Mouse (Mus musculus): ENCODE data around the gene Scrn2. TPM values are rescaled to one million over a fixed set of nuclear protein-coding genes. Genes with fewer than 3 reads are reported as not detected.

Gene Scrn2
- polyA plus RNA-seq, 1 experiment from 2014 or later: 29.9 TPM

GRCm38 (mm10) chr11:97025721-97026344, 3.9 kb upstream of the Scrn2 start:
- Histone ChIP-seq H3K9me3 (ENCODE audit: control insufficient read depth, low read length) (no peaks in the 10 kb centered on the region), H3K4me1 (ENCODE audit: control insufficient read depth, insufficient read depth, low read length) (peaks cover 44% of the 10 kb centered on the region), H3K27ac (ENCODE audit: low read depth, low read length) (peak overlapping the region; percentile 86), H3K4me3 (ENCODE audit: low read length) (peak overlapping the region; percentile 19), H3K4me2 (replicated peaks; ENCODE audit: low read depth, low read length) (peak overlapping the region; percentile 44), H3K36me3 (ENCODE audit: control insufficient read depth, insufficient read depth, low read length) (no peaks in the 10 kb centered on the region), H3K9ac (ENCODE audit: low read depth, low read length) (peak overlapping the region; percentile 48), H3K27me3 (ENCODE audit: control insufficient read depth, insufficient read depth, low read length) (peaks cover 33% of the 10 kb centered on the region)
- 2% methylated on average over 17 of the region's 17 CpGs for WGBS
- peak; percentile 59 for ATAC-seq (ENCODE audit: low FRiP score, low TSS enrichment)

GRCm38 (mm10) chr11:97030426-97030825, 688 bp downstream of the Scrn2 start:
- Histone ChIP-seq H3K36me3 (ENCODE audit: control insufficient read depth, insufficient read depth, low read length) (peaks cover 4% of the 10 kb centered on the region; the same call in 1 of the 2 replicates), H3K4me3 (ENCODE audit: low read length) (peak overlapping the region; percentile 64), H3K4me1 (ENCODE audit: control insufficient read depth, insufficient read depth, low read length) (peaks cover 19% of the 10 kb centered on the region), H3K27me3 (ENCODE audit: control insufficient read depth, insufficient read depth, low read length) (no peaks in the 10 kb centered on the region), H3K4me2 (replicated peaks; ENCODE audit: low read depth, low read length) (peak overlapping the region; percentile 76), H3K27ac (ENCODE audit: low read depth, low read length) (peak overlapping the region; percentile 87), H3K9ac (ENCODE audit: low read depth, low read length) (peak overlapping the region; percentile 75), H3K9me3 (ENCODE audit: control insufficient read depth, low read length) (no peaks in the 10 kb centered on the region)
- ATAC-seq (ENCODE audit: low FRiP score, low TSS enrichment): no peak
- WGBS: 10% methylated on average over 15 of the region's 15 CpGs

GRCm38 (mm10) chr11:97031977-97032376, 2.2 kb downstream of the Scrn2 start:
- no peak overlapping the region for H3K27ac ChIP-seq (ENCODE audit: low read depth, low read length)
- H3K9ac ChIP-seq (ENCODE audit: low read depth, low read length): no peak overlapping the region
- peaks cover 4% of the 10 kb centered on the region; the same call in 1 of the 2 replicates for H3K36me3 ChIP-seq (ENCODE audit: control insufficient read depth, insufficient read depth, low read length)
- H3K27me3 ChIP-seq (ENCODE audit: control insufficient read depth, insufficient read depth, low read length): no peaks in the 10 kb centered on the region
- no peak for ATAC-seq (ENCODE audit: low FRiP score, low TSS enrichment)
- no peaks in the 10 kb centered on the region for H3K9me3 ChIP-seq (ENCODE audit: control insufficient read depth, low read length)
- 72% methylated on average over 12 of the region's 12 CpGs for WGBS
- peaks cover 15% of the 10 kb centered on the region for H3K4me1 ChIP-seq (ENCODE audit: control insufficient read depth, insufficient read depth, low read length)
- no peak overlapping the region for H3K4me2 ChIP-seq (replicated peaks; ENCODE audit: low read depth, low read length)
- no peak overlapping the region for H3K4me3 ChIP-seq (ENCODE audit: low read length)

- WGBS: 95% methylated on average over 4 of the region's 4 CpGs
- ATAC-seq (ENCODE audit: low FRiP score, low TSS enrichment): no peak
- H3K9ac ChIP-seq (ENCODE audit: low read depth, low read length): no peak overlapping the region
These were observed 2.8 kb downstream of the Scrn2 start for GRCm38 (mm10) chr11:97032499-97032898.

GRCm38 (mm10) chr11:97033781-97034180, 4.0 kb downstream of the Scrn2 start:
- ATAC-seq (ENCODE audit: low FRiP score, low TSS enrichment): no peak
- Histone ChIP-seq H3K4me2 (replicated peaks; ENCODE audit: low read depth, low read length) (no peak overlapping the region), H3K27ac (ENCODE audit: low read depth, low read length) (no peak overlapping the region), H3K4me3 (ENCODE audit: low read length) (no peak overlapping the region), H3K27me3 (ENCODE audit: control insufficient read depth, insufficient read depth, low read length) (no peaks in the 10 kb centered on the region), H3K4me1 (ENCODE audit: control insufficient read depth, insufficient read depth, low read length) (peaks cover 15% of the 10 kb centered on the region), H3K9me3 (ENCODE audit: control insufficient read depth, low read length) (no peaks in the 10 kb centered on the region), H3K9ac (ENCODE audit: low read depth, low read length) (no peak overlapping the region), H3K36me3 (ENCODE audit: control insufficient read depth, insufficient read depth, low read length) (peaks cover 4% of the 10 kb centered on the region; the same call in 1 of the 2 replicates)
- WGBS: 98% methylated on average over 4 of the region's 4 CpGs

More at GRCm38 (mm10) chr11:97032499-97032898, 2.8 kb downstream of the Scrn2 start:
- Histone ChIP-seq H3K9me3 (ENCODE audit: control insufficient read depth, low read length) (no peaks in the 10 kb centered on the region), H3K4me2 (replicated peaks; ENCODE audit: low read depth, low read length) (no peak overlapping the region), H3K4me3 (ENCODE audit: low read length) (no peak overlapping the region), H3K27me3 (ENCODE audit: control insufficient read depth, insufficient read depth, low read length) (no peaks in the 10 kb centered on the region), H3K27ac (ENCODE audit: low read depth, low read length) (no peak overlapping the region), H3K4me1 (ENCODE audit: control insufficient read depth, insufficient read depth, low read length) (peaks cover 15% of the 10 kb centered on the region), H3K36me3 (ENCODE audit: control insufficient read depth, insufficient read depth, low read length) (peaks cover 4% of the 10 kb centered on the region; the same call in 1 of the 2 replicates)

- no peaks in the 10 kb centered on the region for H3K27me3 ChIP-seq (ENCODE audit: control insufficient read depth, insufficient read depth, low read length)
- H3K9me3 ChIP-seq (ENCODE audit: control insufficient read depth, low read length): no peaks in the 10 kb centered on the region
- WGBS: 75% methylated on average over 5 of the region's 5 CpGs
- no peak overlapping the region for H3K4me2 ChIP-seq (replicated peaks; ENCODE audit: low read depth, low read length)
- H3K9ac ChIP-seq (ENCODE audit: low read depth, low read length): no peak overlapping the region
- H3K27ac ChIP-seq (ENCODE audit: low read depth, low read length): no peak overlapping the region
- no peaks in the 10 kb centered on the region for H3K4me1 ChIP-seq (ENCODE audit: control insufficient read depth, insufficient read depth, low read length)
- no peak for ATAC-seq (ENCODE audit: low FRiP score, low TSS enrichment)
- H3K36me3 ChIP-seq (ENCODE audit: control insufficient read depth, insufficient read depth, low read length): peaks cover 4% of the 10 kb centered on the region; the same call in 1 of the 2 replicates
- H3K4me3 ChIP-seq (ENCODE audit: low read length): no peak overlapping the region
These were observed 6.4 kb downstream of the Scrn2 start for GRCm38 (mm10) chr11:97036141-97036540.

- ATAC-seq (ENCODE audit: low FRiP score, low TSS enrichment): no peak
- Histone ChIP-seq H3K9me3 (ENCODE audit: control insufficient read depth, low read length) (no peaks in the 10 kb centered on the region), H3K27ac (ENCODE audit: low read depth, low read length) (no peak overlapping the region), H3K4me1 (ENCODE audit: control insufficient read depth, insufficient read depth, low read length) (peaks cover 8% of the 10 kb centered on the region), H3K27me3 (ENCODE audit: control insufficient read depth, insufficient read depth, low read length) (no peaks in the 10 kb centered on the region), H3K4me2 (replicated peaks; ENCODE audit: low read depth, low read length) (no peak overlapping the region), H3K36me3 (ENCODE audit: control insufficient read depth, insufficient read depth, low read length) (0 out of 2 replicates have a peak, but pooled peaks cover 2% of the 10 kb centered on the region), H3K4me3 (ENCODE audit: low read length) (no peak overlapping the region), H3K9ac (ENCODE audit: low read depth, low read length) (no peak overlapping the region)
- 67% methylated on average over 7 of the region's 7 CpGs for WGBS
These were observed 9.1 kb downstream of the Scrn2 start for GRCm38 (mm10) chr11:97038881-97039280.

- peak overlapping the region; percentile 86 for H3K4me3 ChIP-seq (ENCODE audit: low read length)
- H3K9ac ChIP-seq (ENCODE audit: low read depth, low read length): peak overlapping the region; percentile 40
- peak overlapping the region; percentile 86 for H3K4me2 ChIP-seq (replicated peaks; ENCODE audit: low read depth, low read length)
- ATAC-seq (ENCODE audit: low FRiP score, low TSS enrichment): no peak
- H3K27ac ChIP-seq (ENCODE audit: low read depth, low read length): no peak overlapping the region
- no peaks in the 10 kb centered on the region for H3K27me3 ChIP-seq (ENCODE audit: control insufficient read depth, insufficient read depth, low read length)
- WGBS: 50% methylated on average over 12 of the region's 12 CpGs
- peaks cover 10% of the 10 kb centered on the region; the same call in 1 of the 2 replicates for H3K36me3 ChIP-seq (ENCODE audit: control insufficient read depth, insufficient read depth, low read length)
- peaks cover 8% of the 10 kb centered on the region for H3K4me1 ChIP-seq (ENCODE audit: control insufficient read depth, insufficient read depth, low read length)
- H3K9me3 ChIP-seq (ENCODE audit: control insufficient read depth, low read length): no peaks in the 10 kb centered on the region
These were observed 10.7 kb downstream of the Scrn2 start for GRCm38 (mm10) chr11:97040301-97041021.
